Mouse (Mus musculus) cerebellum, adult 18-20 months (tissue): ENCODE data around the gene Nkapl.
"Not testable (repeated sequence)": the region's sequence is repeated elsewhere in the genome, so short reads cannot be mapped to it uniquely, and the experiment has no call there.

Source experiments
- DNase-seq, 2 experiments: peaks; one replicate each; pipeline ENCODE4 v3.0.0; 2021

Gene Nkapl

DNA sequence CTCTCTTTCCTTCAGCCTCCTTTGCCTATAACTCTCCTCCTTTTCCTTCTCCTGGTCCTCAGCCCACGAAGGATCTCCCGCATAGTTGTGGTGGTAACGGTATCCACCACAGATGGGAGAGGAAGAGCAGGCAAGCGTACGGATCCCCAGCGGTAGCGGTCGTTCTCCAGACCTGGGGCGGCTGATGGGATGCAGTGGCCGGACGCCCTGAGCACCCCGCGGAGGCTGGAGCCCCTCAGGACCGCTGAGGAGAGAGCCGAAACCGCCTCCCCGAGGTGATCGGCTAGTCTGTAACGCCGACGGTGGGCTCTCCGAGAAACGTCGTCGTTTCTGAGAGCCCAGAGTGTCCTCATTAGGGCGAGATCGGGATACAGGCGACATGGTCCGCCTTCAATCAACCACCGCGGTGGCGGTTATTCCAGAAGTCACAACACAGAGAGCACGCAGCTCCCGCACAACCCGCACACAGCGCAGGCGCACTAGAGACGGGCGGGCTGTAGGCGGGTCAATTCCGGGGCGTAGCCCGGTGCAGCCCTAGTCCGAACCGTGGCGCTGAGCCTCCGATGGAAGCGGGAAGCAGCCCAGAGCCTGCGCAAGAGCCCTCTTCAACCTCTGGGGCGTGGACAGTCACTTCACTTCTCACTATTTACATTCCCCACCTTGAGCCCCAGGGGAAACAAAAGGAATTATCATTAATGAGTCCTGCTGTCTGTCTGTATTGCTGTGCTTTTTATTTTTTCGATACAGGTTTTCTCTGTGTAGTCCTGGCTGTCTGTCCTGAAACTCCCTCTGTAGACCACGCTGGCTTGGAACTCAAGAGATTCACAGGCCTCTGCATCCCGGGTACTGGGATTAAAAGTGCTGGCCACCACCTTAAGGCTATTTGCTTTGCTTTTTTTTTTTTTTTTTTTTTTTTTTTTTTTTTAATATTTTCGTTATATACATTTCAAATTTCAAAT is at the start of gene Nkapl:
Gene Nkapl (minus strand): TSS at position 449 of the 959 bp plus-strand sequence.
- DNase-seq: peak; percentile 88 to 90

DNA sequence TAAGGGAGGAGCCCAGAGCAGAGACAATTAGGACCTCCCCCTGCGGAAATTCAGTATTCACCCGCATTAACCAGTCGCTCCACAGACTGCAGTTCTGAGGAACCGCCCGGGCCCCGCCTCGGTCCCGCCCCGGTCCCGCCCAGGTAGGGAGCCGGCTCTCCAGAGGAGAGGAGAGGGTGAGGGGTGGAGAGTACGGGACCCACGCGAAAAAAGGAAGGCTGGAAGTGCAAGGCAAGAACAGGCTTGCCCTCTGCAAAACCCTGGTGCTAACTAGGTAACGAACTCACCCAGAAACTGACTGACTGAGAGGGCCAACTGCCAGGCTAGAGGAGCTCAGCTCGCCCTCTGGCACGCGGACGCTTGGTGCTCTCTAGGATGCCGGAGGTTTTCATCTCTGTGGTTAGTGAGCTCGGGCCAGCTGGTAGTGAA is 37.9 kb upstream of the Nkapl start:
- peak; percentile 81 to 82 for DNase-seq

DNA sequence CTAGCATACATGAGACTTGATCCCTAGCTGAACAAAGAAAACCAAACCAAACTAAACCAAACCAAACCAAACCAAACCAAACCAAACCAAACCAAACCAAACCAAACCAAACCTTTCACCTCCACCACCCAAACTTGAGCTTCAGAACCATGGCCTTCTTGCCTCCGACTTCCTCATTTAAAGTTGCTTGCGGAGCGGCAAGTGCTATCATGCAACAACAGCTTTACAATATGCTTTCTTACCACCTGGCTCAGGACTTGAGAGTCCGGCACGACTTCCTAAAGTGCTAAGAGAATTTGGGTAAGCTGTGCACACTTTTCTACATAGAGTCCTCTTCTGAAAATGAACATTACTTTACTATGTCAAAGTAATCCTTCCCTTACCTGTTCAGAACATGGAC is 34.0 kb upstream of the Nkapl start:
- no peak for DNase-seq

DNA sequence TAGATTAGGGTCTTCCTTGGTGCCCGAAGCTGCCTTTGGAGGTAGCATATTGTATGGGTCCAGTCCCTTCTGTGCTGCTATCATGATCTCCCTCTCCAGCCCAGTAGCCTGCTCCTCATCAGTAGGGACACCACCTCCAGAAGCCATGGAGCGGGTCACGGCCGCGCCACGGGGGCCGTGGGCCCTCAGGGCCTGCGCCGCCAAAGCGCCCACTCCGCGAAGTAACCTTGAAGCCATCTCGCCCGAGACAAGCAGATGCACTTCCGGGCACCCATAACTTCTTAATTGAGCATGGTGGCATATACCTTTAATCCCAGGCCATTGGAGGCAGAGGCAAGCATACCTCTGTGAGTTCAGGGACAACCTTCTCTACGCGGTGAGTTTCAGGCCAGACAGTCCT is 32.9 kb upstream of the Nkapl start, which contains the start of gene Gm11273:
Gene Gm11273 (minus strand): TSS at position 237 of the 400 bp plus-strand sequence.
- DNase-seq: not testable (repeated sequence)

DNA sequence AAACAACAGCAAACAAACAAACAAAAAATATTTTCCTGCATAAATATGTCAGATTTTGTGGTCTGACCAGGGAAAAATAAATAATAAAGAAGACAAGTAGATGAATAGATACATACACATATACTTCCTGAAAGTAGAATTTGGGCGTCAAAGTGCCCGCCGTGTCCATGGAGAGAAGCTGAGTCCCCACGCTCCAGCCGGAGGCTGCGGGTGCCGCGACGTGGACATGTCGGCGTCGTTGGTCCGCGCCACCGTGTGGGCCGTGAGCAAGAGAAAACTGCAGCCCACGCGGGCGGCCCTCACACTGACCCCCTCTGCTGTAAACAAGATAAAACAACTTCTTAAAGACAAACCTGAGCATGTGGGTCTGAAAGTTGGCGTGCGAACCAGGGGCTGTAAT is 26.8 kb upstream of the Nkapl start, which contains the start of gene AK157302:
Gene AK157302 (plus strand): TSS at position 144 of the 400 bp plus-strand sequence.
- peak; percentile 19 to 25 for DNase-seq

- no peak for DNase-seq
Measured at GRCm38 (mm10) chr13:21492847-21493246, 24.5 kb upstream of the Nkapl start.

GRCm38 (mm10) chr13:21486881-21487280 is 18.6 kb upstream of the Nkapl start:
- DNase-seq: no peak

GRCm38 (mm10) chr13:21478759-21479670 is 10.7 kb upstream of the Nkapl start, which contains the start of the genes Zkscan4 and Gm10065:
Gene Zkscan4 (plus strand): TSS chr13:21478907.
Gene Gm10065 (minus strand): TSS chr13:21479441.
- peak; percentile 78 to 81 for DNase-seq

DNA sequence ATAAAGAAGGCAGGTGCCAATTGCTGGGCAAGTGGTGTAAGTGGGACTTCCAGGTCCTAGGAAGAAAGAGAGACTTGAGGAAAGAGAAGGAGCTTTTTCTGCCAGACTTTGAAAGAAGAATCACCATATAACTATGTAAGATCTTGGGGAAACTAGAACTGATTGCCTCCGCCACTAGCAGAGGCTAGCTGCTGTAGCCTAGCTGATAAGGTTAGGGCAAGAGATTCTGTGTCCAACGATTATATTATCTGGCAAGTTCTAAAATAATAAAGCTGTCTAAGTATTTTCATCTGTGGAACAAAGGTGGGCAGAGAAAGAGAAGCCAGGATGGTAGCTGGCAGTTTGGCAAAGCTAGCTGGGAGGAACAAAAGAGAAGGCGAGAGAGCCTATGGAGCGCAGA is 4.1 kb upstream of the Nkapl start:
- no peak for DNase-seq

GRCm38 (mm10) chr13:21469097-21469496 is 788 bp upstream of the Nkapl start:
- no peak for DNase-seq

DNA sequence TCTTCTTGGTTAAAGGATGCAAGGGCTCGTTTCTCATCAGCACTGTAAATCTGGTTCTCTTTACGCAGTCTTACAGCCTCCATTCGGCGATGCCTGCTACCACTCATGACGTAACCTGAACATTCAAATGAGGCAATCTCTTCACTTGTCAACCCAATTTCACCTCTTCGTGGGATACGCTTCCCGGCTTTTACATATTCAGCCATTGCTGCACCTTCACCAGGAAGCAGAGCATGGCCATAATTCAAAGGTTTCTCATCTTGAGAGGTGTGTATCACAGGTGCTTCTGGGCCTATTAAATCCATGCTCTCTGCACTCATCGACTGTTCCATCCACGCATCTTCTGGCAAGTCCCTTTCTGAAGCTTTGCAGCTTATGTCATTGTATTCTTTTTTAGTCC is 973 bp downstream of the Nkapl start:
- no peak for DNase-seq

DNA sequence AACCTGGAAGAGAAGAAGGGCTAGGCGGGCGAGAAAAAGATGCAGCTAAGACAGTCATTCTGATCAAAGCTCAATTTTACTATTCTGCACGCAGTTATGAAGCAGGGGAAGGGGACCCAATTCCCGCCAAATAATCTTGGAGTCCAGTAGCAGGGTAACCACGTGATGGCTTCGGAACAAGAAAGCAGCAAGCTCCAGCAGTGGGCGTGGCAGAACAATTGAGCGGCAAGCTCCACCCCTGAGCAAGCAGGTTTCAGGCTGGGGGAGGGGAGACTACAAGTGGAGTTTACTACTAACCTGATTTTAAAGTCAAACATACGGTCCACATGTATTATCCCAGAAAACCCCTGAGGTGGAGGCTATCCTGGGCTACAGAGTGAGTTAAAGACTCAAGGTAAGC is 5.8 kb downstream of the Nkapl start:
- not testable (repeated sequence) for DNase-seq

DNA sequence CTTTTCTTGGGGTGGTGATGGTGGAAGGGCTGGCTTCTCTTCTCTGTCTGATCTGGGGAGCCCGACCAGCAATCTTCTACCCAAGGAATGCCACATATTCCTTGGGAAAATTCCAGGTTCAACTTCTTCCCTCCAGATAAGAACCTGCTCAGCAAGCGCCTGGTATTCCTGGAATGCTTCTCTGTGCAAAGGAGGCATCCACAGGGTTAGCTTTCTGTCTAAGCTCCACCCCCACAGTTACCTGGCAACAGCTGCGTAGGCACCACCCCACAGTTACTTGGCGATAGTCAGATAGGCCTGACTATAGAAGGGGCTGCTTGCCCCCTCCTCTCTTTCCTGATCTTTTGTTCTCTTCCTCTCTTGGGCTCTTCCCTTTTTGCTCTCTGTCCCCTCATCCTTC is 12.0 kb downstream of the Nkapl start:
- DNase-seq: no peak

DNA sequence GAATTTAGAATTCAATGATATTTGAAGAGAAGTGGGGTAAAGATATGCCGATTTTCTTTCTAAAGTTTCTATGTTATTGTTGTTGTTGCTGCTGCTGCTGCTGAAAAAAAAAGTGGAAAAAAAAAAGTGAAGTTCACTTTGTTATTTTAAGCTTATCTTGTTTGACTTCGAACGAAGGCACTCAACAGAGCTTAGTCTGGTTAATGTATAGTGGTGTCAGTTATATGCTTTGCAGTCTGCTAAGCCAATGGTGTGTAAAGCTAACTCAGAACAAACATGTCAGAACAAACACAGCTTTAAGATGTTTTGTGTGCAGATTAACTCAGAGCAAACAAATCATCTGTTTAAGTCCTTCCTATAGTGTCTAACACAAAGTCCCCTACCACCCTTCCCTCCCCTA is 14.2 kb downstream of the Nkapl start:
- DNase-seq: no peak

DNA sequence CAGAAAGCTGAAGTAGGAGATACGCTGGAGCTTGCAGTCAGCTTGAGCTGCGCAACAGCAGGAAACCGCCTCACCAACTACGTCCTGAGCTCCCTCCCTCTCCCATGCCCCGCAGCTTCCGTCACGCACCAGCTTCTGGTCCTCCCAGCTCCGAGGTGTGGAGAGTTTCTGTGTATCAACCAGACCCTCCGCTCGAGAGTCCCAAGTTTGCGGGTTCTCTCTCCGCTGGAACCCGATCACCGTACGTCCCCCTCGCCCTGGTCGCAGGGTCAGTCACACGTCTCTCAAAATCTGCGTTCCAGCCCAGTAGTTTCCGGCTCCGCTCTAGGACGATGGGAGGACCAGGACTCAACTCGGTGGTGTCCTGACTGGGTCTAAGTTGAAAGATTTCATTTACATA is 14.9 kb downstream of the Nkapl start, which contains the start of gene Zscan26:
Gene Zscan26 (minus strand): TSS at position 282 of the 400 bp plus-strand sequence.
- DNase-seq: peak; percentile 83 to 88

- DNase-seq: no peak
Measured at GRCm38 (mm10) chr13:21453042-21453441, 15.3 kb downstream of the Nkapl start.

DNA sequence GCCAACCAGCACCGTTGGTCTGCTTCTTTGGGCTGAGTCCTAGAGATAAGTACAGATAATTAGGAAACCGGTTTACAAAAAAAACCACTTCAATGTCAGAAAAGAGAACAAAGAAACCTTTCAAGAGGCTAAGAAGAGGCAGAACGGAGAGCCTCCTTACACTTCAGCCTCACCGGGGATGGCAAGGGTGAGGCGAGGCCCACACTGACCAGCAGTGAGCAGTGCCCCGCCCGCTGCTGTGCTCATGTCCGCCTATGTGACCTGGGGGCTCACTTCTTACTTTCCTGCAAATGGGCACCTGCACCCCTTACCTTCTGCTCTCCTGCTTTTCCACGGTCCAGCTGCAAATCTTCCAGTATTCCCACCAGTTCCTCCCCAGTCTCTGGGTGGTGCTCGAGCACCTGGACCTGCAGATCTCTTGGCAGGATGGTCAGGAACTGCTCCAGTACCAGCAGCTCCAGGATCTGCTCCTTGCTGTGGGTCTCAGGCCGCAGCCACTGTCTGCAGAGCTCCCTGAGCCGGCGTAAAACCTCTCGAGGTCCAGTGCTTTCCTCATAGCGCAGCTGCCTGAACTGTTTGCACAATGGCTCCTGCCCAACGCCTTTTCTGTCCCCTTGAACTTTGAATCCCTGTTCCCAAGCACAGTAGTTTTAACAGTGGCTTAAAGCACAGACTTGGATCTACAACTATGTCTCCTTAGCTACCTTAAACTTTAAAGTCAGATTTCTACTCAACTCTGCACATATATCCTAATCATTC is 20.3 kb downstream of the Nkapl start:
- no peak for DNase-seq

- no peak for DNase-seq
Measured at GRCm38 (mm10) chr13:21446796-21447195, 21.5 kb downstream of the Nkapl start.

- no peak for DNase-seq
Measured at GRCm38 (mm10) chr13:21441207-21441572, 27.1 kb downstream of the Nkapl start.

GRCm38 (mm10) chr13:21440503-21441206 is 27.7 kb downstream of the Nkapl start, which contains the start of gene Pgbd1:
Gene Pgbd1 (minus strand): TSS chr13:21441058.
- DNase-seq: peak; percentile 80 to 84

DNA sequence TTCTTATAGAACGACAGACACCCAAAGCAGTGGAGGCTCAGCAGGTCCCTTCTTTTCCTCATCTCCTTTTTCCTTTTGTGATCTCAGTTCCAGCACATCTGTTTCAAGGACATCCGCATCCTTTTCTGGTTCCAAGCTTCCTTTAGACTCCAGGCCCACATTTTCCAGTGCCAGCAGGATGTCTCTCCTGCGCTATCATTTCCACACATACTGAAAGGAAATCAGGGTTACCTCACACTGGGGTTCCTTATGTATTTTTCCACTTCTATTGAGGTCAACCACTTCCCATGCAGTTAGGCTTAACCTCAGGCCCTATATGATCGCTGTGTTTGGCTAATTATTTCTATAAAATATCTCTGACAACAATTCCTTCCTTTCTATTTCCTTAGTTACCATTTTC is 32.8 kb downstream of the Nkapl start:
- DNase-seq: no peak
